Comparison of ENCODE assay signal across 18 mouse cellular contexts in genomic region chr1:110605760-110606159, GRCm38 (mm10).
"Had no signal": no experiment of that assay in that cellular context is flagged by ENCODE, and none has a peak within 500 bp of the region (broad histone marks: within the 10 kb centered on the region; RNA-seq: fewer than 3 reads in every experiment).

No protein-coding gene starts in this region.

- H3K4me1 ChIP-seq: kidney, embryonic 15.5 days; liver, embryonic 13.5 days; neural tube, embryonic 13.5 days; stomach, embryonic 15.5 days had no signal

- H3K9me3 ChIP-seq: kidney, embryonic 15.5 days; liver, embryonic 13.5 days; neural tube, embryonic 13.5 days; stomach, embryonic 15.5 days had no signal

- H3K27me3 ChIP-seq: kidney, embryonic 15.5 days; liver, embryonic 13.5 days; neural tube, embryonic 13.5 days; stomach, embryonic 15.5 days had no signal

- H3K27ac ChIP-seq: kidney, embryonic 15.5 days; liver, embryonic 13.5 days; neural tube, embryonic 13.5 days; stomach, embryonic 15.5 days had no signal

- H3K9ac ChIP-seq: kidney, embryonic 15.5 days; liver, embryonic 13.5 days; neural tube, embryonic 13.5 days; stomach, embryonic 15.5 days had no signal

- H3K4me3 ChIP-seq: kidney, embryonic 15.5 days; liver, embryonic 13.5 days; myocyte; neural tube, embryonic 13.5 days; stomach, embryonic 15.5 days had no signal

- H3K36me3 ChIP-seq: kidney, embryonic 15.5 days; liver, embryonic 13.5 days; neural tube, embryonic 13.5 days; stomach, embryonic 15.5 days had no signal

- H3K4me2 ChIP-seq: kidney, embryonic 15.5 days; liver, embryonic 13.5 days; midbrain, embryonic 11.5 days; neural tube, embryonic 13.5 days; stomach, embryonic 15.5 days had no signal

- ATAC-seq: midbrain, embryonic 16.5 days had no signal

- DNase-seq: kidney, adult 8-10 months; kidney, postnatal 10 days; kidney, postnatal 36 days; liver, embryonic 13.5 days; lung, adult 2 months; lung, postnatal 14 days; lung, postnatal 4 days; right cerebral cortex, adult 18-20 months; right cerebral cortex, postnatal 14 days; right cerebral cortex, postnatal 4 days; thymus, adult 18-20 months; thymus, postnatal 36 days had no signal
